Mouse (Mus musculus): Measurements from ENCODE around the gene Zp2. TPM values are rescaled to one million over a fixed set of nuclear protein-coding genes. Genes with fewer than 3 reads are reported as not detected.

Gene Zp2
- total RNA-seq (2017): not detected in 2 replicates

GRCm38 (mm10) chr7:120145191-120145590, at the start of gene Zp2:
Gene Zp2, minus strand, starts transcription at chr7:120145291.
- ATAC-seq (replicated peaks; ENCODE audit: low read depth, poor library complexity, severe bottlenecking): no peak

- no peak for ATAC-seq (replicated peaks; ENCODE audit: low read depth, poor library complexity, severe bottlenecking)
Measured at GRCm38 (mm10) chr7:120192816-120193215, 47.7 kb upstream of the Zp2 start.

- ATAC-seq (replicated peaks; ENCODE audit: low read depth, poor library complexity, severe bottlenecking): no peak
Measured at GRCm38 (mm10) chr7:120192207-120192606, 47.1 kb upstream of the Zp2 start.

- ATAC-seq (replicated peaks; ENCODE audit: low read depth, poor library complexity, severe bottlenecking): no peak
Measured at GRCm38 (mm10) chr7:120190150-120190665, 45.1 kb upstream of the Zp2 start.

DNA sequence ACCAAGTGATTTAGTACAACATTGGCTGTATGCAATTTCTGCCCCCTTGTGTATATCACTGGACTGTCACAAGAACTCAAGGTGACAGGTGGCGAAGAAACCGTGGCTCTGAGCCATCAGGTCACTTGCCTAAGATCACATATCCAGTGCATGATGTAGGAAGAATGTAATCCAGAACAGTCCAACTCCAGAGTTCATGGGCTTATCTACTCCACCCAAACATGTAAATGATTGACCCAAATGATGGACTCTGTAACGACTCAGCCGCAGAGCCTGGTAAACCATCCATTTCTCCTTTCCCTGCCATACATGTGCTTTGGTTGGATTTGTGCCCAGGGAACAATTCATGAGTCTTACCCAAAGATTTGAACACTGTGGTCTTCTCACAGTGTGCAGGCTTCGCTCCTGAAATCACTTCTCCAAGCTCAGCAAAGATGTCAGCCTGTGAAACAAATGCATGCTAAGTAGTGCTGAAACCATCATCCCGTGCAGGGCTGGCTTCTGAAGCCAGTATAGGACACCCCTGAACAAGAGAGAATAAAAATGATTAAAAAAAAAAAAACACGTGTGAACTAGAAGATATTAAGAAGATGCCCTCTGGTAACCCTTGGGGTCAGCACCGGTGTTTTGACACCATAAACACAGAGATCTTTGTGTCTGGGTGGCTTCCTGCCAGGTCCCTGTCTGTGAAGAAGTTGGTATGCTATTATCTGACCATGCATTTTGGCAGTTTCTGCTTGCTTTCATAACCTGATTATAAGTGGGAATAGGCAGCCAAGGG, 44.5 kb upstream of the Zp2 start:
- ATAC-seq (replicated peaks; ENCODE audit: low read depth, poor library complexity, severe bottlenecking): no peak

GRCm38 (mm10) chr7:120188946-120189345, 43.9 kb upstream of the Zp2 start:
- no peak for ATAC-seq (replicated peaks; ENCODE audit: low read depth, poor library complexity, severe bottlenecking)

DNA sequence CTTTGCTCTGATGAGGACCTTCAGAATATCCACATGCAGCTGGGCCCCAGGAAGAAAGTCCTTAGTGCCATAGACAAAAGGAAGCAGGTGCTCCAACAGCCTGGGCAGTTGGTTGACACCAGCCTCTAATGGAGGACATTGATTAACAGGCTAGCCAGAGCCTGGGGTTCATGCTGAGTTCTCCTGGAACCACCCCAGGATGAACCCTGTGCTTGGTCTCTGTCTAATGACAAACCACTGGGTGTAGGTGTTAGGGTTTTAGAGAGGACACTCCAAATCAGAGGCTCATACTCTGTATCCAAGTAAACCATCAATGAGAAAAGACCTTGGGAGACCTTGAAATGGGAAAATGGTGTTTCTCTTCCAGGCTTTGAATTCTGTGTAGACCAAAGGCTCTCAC, 37.8 kb upstream of the Zp2 start:
- no peak for ATAC-seq (replicated peaks; ENCODE audit: low read depth, poor library complexity, severe bottlenecking)

DNA sequence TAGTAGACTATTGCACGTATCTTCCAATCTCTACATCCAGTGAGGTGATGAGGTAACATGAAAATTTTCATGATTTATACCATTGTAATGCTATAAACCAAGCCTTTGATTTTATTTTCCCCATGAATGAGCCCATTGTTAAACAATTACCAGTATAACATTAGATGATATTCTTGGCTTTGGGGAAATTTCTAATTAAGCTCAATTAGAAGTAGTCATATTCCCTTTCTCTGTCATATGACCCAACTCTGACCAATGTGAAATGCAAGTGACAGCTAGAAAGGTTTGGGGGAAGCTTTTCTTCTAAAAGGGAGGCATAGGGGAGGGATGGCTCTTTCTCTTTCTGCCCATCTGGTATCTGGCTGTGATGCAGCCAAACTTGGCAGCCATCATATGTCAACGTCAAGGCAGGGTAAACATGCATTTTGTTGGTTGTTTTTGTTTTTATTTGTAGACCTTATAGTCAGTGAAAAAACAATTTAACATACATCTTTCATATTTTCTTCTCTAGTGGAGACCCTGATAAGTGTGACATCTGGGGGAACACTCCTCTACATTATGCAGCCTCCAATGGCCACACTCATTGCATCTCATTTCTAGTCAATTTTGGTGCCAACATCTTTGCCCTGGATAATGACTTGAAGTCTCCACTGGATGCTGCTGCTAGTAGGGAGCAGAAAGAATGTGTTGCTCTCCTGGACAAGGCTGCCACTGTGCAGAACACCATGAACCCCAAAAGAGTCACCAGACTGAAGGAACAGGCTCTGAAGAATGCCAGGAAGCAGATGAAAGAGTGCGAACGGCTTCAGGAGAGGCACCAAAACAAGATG, 36.5 kb upstream of the Zp2 start:
- no peak for ATAC-seq (replicated peaks; ENCODE audit: low read depth, poor library complexity, severe bottlenecking)

GRCm38 (mm10) chr7:120180547-120180946, 35.5 kb upstream of the Zp2 start:
- no peak for ATAC-seq (replicated peaks; ENCODE audit: low read depth, poor library complexity, severe bottlenecking)

- no peak for ATAC-seq (replicated peaks; ENCODE audit: low read depth, poor library complexity, severe bottlenecking)
Measured at GRCm38 (mm10) chr7:120178935-120179334, 33.8 kb upstream of the Zp2 start.

DNA sequence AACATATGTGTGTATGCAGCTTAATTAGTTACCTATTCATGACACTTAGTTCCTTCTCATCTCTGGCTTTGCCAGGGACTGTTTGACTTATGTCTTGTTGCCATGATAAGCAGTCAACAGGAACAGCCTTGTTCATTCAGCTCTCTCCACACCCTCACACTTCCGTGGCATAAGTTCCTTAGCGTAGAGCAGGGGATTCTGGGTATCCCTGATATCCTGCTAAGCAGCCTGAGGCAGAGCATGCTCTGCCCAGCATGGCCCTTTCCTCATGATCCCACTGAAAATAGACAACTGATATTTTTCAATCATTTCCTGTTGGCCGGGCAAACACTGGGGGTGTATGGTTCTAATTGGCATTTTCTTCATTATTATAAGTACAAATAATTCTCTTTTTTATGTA, 32.5 kb upstream of the Zp2 start:
- no peak for ATAC-seq (replicated peaks; ENCODE audit: low read depth, poor library complexity, severe bottlenecking)

- ATAC-seq (replicated peaks; ENCODE audit: low read depth, poor library complexity, severe bottlenecking): no peak
Measured at GRCm38 (mm10) chr7:120174723-120175504, 29.8 kb upstream of the Zp2 start.

DNA sequence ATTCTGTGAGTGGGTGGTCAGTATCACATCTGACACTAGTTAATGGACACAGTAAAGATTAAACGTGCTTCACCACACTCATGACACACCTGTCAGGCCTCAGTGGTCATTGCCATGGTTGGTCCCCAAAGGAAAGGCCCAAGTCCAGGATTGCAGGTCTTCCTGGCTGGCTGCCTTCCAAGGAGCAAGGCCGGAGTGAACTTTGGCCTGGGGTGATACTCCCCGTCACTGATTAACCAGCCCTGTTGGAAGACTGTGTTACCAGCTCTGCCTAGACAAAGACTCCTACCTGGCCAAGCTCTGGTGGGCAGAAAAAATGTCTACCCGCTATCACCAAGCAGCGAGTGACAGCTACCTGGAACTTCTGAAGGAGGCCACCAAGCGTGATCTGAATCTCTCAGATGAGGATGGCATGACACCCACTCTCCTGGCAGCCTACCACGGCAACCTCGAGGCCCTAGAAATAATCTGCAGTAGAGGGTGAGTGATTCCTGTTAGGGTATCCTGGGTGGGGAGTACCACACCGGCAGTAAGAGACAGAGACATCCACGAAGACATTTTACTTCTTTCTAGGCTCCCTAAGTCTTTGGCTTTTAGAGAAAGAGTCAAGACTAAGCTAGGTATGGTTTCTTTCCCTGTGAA, 28.6 kb upstream of the Zp2 start, which contains the start of gene Anks4b:
TSS of gene Anks4b (plus strand) at position 256 of the 642 bp plus-strand sequence.
- no peak for ATAC-seq (replicated peaks; ENCODE audit: low read depth, poor library complexity, severe bottlenecking)

DNA sequence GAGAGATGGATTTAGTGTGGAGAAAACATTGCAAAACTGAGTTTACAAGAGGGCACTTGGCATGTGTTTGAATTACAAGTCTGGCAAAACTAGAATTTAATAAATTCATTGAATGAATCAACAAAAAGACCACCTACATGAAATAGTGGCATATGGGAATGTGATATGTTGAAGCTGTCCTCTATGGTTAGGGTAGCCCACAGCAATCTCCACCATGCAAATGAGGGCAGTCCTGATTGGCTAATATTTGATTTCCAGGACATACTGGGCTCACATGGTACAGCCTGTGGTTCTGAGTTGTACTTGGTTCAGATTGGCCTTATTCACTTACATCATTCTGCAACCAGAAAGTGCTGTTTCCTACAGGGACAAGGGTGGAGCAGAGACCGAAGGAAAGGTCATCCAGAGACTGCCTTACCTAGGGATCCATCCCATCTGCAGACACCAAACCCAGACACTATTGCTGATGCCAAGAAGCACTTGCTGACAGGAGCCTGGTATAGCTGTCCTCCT, 27.2 kb upstream of the Zp2 start:
- no peak for ATAC-seq (replicated peaks; ENCODE audit: low read depth, poor library complexity, severe bottlenecking)

GRCm38 (mm10) chr7:120163581-120164251, 18.6 kb upstream of the Zp2 start:
- no peak for ATAC-seq (replicated peaks; ENCODE audit: low read depth, poor library complexity, severe bottlenecking)

DNA sequence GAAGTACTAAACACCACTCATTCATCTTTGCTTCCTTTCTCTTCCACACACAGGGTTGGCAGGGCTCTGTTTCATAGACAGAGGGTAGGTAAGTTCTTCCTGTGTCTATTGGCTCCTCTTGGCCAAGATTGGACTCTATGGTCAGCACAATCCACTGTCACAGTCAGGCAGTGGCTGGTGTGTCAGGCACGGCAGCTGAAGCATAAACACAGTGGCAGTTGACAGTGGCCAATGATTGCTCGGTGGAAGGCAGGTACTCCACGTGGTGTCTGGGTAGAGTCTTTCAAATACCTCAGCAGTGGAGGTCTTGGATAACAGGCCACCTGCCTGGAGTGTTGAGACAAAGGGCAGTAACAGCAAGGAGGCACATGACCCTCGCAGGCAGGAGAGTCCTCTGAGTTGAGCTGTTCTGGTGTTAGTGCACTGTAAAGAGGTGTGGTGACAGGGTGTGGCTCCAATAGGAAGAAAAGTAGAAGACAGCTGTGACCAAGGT, 13.1 kb upstream of the Zp2 start:
- ATAC-seq (replicated peaks; ENCODE audit: low read depth, poor library complexity, severe bottlenecking): no peak

DNA sequence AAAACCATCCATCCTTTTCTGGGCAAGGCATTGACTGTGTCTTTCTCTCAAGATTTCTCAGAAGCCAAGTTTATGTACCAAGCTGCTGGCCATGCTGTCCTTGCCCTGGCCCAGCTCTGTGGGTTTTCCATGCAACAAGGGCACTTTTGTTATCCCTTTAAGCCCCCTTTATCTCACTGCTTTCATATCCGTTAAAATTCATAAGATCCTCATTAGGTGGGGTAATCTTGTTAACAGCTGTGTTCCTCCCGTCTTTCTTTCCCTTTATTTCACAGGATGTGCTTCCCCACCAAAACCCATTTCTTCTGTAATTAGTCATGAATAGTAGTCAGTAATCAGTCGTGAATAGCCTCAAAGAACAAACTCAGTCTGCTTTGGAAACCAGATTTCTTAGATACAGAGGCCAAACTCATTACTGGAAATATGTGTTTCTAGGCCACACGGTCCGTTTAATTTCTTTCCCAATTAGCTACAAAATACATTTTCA, 12.5 kb upstream of the Zp2 start:
- no peak for ATAC-seq (replicated peaks; ENCODE audit: low read depth, poor library complexity, severe bottlenecking)

DNA sequence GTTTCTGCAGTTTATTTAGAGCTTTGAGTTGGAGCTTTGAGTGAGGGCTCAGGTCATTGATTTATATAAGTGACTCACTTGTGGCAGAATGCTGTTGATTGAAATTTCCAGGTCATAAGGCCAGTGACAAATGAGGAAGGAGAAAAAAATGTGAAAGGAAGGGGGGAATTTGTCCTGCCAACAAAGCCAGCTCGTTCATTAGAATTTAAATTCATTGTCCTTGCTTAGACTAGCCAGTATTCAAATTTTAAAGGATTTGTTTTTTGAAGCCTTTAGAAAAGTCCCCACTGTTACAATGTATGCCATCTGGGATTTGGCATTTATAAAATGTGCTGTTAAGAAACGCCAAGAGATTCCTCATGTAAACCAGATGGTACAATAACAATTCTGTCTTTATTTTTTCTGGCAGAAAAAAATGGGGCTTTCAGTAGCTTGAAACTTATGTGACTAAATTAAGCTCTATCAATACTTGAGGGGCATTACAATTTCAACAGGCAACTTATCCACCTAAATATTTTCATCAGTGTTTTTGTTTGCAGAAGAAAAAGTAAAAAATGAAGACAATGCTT, 11.8 kb upstream of the Zp2 start:
- no peak for ATAC-seq (replicated peaks; ENCODE audit: low read depth, poor library complexity, severe bottlenecking)
